Mouse (Mus musculus) G1E-ER4 (cell line): ENCODE data around the gene Iqsec1. TPM values are rescaled to one million over a fixed set of nuclear protein-coding genes. Genes with fewer than 3 reads are reported as not detected.

Source experiments
- GATA1 ChIP-seq: IDR thresholded peaks from one replicate; pipeline ENCODE4 v1.8.0; 2012; ENCODE audit warnings: low read length, inconsistent platforms
- polyA plus RNA-seq: library from polyadenylated mRNA; stranded (reverse); fragments of >175 nt; gene quantifications from 2 replicates; pipeline ENCODE4 v1.2.3, GENCODE M21; 2012

Iqsec1 gene
- polyA plus RNA-seq, 1 experiment, result 43.4 TPM

DNA sequence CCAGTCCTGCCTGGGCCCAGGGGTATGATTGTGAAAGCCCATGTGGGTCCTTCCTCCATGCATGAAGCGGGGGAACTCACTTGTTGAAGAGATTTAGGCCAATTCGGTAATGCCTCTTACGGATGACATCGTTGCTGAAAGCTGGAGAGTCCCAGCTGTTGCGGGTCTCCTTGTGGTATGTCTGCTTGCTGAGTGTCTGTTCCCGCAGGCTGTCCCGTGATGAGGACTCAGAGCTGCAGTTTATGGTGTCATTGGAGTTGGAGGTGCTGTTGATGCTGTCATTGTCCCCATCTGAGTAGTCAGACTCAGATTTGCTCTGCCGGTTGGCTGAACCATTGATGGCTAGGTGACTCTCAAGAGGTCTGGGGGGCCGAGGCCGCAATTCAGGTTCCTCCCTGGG lies 299.0 kb downstream of the Iqsec1 start:
- TF ChIP-seq GATA1, result no peak

DNA sequence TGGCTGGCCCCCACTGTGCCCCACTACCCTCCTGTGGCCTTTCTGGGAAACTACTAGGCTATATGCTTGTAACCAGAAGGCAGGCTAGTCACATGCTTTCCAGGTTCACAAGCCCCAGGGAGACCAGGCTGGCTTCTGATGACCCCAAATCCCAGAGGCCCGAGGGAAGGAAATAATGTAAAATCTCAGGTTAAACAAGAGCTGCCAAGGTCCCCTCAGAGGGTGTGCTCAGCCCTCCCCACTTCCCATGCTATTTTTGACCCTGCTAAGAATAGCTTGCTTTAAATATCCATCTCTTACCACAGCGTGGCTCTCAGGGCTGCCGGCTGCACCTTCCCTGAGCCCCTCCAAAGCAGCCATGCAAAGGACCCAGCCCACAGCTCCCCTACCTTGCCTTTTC lies 299.7 kb downstream of the Iqsec1 start:
- no peak for TF ChIP-seq GATA1

DNA sequence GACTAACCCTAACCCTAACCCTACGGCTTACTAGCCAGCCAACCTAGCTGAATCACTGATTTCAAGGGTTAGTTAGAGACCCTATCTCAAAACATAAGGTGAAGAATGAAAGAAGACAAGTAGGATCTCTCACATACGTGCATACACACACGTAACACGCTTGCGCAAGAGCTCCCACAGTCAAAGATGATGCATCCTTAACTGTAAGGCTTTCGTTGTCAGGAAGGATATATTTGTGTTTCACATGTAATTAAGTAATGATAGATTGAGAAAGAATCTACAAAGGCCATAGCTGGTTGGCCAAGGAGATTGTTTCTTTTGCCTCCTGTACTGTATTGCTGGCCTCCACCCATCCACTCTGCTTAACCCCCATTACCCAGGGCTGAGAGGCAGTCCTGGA lies 300.5 kb downstream of the Iqsec1 start:
- TF ChIP-seq GATA1, result no peak

DNA sequence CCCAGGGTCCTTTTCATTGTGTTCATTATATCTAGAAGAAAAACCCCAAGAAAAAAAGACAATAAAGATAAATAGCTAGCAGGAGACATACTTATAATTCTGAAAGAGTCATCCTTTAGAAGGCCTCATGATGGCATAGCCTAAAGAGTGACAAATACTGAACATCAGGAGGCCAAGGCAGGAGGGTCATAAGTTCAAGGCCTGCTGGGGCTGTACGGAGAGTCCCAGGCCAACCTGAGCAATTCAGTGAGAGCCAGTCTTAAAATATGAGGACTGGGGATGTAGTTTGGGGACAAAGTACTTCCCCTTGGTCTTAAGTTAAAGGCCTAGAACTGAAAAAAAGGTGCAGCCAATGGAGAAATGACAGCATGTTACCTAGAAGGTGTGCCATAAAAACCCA lies 301.7 kb downstream of the Iqsec1 start:
- TF ChIP-seq GATA1, result no peak

DNA sequence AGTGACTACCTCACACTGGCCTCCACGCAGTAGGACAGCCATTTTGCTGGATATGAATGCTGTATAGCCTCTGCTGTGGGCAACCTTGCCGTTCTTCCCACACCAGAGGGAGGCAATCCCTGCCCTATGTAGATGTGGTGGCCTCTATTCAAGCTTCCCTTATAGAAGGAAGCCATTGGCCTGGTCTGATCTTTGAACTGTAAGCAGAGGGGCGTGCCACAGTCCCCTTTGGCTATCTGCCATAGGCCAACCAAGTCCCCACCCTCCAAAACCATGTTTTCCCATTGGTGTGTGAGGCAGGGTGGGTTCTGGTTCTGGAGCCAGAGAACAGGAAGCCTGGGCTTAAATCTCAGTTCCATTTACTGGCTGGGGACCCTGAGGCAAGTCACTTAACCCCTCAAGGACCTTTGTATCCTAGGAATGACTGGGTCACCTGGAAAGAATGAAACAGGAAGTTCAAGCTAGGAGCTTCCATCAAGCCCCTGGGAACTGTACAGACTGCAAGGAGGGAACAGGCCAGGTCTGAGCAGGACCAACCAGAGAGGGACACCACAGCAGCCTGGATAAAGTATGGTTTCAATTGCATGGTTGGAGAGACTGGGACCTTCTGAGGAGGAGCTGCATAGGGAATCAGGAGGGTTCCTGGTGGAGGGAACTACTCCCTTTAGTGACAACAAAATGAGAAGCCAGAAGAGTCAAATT lies 304.5 kb downstream of the Iqsec1 start:
- TF ChIP-seq GATA1, result no peak

DNA sequence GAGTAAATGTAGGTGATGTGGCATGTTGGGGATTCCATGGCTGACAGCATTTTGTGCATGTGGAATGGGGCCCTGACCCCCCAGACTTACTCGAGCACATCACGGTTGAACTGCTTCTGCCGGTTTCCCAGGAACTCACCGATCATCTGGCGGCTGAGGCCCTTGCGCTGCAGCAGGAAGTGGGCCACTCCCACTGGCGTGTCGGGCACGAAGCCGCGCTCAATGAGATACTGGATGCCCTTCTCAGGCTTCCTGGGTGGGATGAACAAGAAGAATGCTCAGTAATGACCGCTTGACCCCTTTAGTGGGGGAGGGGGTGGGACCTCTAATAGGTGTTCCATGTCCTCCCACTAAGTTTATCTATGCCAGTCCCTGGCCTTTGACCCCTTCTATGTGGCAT lies 308.1 kb downstream of the Iqsec1 start:
- TF ChIP-seq GATA1, result no peak

DNA sequence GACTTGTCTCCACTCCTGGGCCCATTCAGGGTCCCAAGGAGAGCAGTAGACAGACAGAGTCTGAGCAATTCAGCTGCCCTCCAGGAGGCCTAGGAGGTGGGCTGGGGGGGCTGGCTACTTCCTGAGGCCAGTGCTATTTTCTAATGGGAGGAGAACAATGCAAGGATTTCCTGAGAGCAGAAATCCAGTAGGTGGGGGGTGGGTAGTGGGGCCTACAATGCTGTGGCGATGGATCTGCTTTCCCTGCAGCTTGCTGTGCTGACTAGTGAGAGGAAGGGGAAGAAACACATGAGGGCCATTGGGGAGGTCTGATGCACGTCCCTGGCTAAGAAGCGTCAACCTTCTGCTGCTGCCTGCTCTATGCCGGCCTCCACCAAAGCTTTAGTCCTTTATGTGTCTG lies 309.7 kb downstream of the Iqsec1 start:
- no peak for TF ChIP-seq GATA1

DNA sequence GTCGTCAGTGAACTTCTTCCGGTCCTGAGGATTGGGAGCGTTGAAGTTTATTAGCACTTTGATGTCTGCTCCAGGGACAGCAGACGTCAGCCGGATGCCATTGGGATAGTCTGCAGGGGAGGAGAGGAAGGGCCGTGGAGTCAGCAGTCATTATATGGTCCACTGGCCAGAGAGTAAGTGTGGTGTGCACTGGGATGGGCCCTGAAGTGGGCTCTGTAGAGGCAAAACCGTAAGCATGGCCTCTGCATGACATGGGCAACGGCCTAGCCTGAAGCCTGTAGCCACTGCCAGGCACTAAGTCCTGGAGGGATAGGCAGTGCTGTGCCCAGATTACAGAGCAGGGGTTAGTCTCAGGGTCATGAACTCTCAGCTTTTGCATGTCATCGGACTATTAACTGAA lies 319.8 kb downstream of the Iqsec1 start:
- TF ChIP-seq GATA1, result no peak

DNA sequence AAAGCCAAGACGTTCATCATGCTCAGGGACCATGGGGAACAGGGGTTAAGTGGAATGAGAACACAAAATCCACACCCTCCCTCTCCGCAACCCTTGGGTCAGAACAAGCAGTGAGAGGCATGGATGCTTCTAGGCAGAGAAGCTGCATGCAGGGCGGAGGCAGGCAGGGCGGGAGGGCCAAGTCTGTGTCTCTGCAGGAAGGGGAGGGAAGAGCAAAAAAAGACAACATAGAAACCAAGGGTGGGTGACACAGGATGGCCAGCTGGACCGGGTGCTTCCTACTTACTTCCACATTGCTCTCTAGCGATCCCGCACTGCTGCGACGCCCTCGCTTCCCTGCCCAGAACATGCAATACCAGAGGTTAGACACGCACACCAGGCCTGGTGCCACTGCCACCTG lies 324.7 kb downstream of the Iqsec1 start:
- TF ChIP-seq GATA1, result no peak

DNA sequence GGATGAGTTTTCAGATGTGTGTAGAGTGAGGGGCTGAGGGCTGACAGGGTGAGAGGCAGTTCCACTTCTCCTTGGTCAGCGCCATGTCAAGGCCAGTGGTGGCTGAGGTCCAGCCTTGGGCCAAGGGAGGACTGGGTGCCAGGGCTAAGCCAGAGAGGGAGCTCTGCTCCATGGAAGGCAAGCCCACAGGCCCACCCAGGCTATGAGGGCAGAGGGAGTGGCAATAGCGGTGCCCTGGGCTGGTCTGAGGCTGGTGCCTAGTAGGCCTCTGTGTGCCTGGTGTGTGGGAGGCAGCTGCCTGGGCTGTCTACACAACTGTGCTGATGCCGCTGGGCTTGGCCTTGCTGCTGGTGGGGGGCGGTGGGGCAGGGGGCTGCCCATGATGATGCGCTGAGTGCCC lies 326.3 kb downstream of the Iqsec1 start:
- TF ChIP-seq GATA1, result no peak

DNA sequence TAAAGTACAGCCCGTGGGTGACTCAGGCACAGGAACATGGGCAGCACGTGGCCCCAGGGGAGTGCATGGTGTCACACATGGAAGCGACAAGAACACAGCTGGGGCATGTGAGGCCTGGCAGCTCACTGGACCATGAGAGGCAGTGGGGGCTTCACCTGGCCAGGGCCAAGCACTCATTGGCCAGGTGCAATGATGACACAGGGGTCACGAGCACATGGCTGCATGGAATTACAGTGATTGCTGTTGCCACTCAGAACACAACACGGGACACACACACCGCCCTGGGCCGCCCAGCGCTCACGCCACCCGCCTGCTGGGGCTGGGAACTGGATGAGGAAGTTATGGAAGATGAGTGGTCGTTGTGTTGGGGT lies 327.5 kb downstream of the Iqsec1 start:
- TF ChIP-seq GATA1, result no peak

DNA sequence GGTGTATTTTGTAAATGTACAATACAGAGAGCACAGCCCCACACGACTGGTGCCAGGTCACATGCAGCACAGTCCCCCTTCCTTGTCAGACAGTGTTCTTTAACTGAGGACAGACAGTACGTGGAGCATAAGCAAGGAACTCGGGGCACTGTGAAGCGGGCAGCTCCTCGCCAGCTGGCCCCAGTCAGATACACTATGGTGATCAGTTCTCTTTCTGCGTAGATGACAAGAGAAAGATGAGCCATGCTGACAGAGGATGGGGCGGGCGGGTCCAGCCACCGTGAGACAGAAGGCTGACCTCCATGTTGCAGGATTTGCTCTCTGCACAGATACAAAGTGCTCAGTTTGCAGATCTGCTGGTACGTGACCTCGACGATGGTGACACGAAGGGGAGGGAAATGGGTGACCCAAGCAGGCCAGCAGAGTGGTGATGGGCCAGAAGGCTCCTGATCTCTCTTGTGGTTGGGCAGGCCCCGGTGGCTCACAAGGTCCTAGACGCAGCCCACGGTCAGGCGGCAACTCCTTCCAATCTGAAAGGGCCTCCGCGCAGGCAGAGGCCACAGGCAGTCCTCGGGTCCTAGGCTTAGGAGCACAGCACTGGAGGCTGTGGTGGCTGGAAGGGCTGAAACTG lies 328.0 kb downstream of the Iqsec1 start:
- no peak for TF ChIP-seq GATA1

DNA sequence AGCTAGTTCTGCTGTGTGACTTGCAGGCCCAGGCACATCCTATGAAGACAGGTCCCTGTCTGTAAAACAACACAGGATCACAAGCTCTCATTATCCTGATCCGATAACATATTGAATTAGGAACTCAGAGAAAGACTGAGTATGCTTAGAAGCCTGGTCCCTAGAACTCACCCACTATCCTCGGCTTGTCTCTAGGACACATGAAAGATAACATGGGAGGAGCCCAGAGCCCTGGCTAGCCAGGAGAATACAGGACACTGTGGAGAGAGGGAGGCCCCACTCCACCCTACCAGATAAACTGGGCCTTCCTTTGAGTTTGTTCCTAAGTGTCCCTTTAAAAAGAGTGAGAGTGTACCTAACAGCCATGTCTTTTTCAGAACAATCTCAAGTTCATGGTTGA lies 328.6 kb downstream of the Iqsec1 start:
- TF ChIP-seq GATA1, result no peak

DNA sequence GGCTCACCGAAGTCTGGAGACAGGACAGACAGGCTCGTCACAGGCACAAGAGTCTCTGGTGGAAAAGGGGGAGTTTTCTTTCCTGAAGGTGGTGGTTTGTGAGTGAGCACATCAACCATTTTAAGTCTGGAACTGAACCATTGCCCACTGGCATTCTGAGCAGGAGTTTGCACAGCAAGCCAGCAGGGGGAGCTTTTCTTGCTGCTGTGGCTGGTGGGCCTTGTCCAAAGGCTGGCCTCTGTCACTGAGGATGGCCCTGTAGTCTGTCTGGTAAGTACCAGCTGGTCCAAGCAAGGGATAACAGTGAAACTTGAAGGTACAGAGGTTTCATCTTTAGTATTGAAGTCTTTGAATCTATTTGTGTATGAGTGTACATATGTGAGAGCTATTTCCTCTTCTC lies 334.7 kb downstream of the Iqsec1 start:
- TF ChIP-seq GATA1, result no peak

DNA sequence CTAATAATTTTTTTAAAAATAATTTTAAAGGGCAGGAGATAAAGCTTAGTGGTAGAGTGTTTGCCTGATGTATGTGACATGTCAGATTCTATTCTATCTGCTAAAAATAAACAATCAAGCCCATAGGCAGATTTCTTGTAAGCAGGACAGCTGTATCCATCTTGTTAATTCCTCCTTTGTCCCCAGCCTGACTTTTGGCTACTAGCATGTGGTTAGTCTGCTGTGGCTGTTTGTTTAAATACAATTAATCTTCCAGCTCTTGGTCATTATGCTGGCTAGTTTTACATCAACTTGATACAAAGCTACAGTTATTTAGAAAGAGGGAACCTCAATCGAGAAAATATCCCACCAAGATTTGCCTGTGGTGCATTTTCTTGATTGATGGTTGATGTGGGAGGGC lies 337.9 kb downstream of the Iqsec1 start:
- TF ChIP-seq GATA1, result no peak

DNA sequence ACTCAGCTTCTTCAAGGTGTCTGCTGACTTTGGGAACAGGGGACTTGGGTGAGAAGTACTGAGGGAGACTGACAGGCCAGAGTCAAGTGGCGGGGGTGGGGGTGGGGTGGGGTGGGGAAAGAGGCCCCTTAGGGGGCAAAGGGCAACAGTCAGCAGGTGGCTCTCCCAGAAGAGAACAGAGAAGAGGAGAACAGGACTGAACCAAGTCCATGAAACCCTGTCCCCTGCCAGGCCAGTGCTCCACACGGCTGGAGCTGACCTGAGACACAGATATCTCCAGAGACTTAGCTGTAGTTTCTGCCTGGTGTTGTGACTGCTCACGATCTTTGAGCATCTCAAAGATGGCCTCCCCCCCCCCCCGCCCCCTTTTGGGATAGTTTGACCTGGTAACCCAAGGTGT lies 339.2 kb downstream of the Iqsec1 start:
- TF ChIP-seq GATA1, result no peak

DNA sequence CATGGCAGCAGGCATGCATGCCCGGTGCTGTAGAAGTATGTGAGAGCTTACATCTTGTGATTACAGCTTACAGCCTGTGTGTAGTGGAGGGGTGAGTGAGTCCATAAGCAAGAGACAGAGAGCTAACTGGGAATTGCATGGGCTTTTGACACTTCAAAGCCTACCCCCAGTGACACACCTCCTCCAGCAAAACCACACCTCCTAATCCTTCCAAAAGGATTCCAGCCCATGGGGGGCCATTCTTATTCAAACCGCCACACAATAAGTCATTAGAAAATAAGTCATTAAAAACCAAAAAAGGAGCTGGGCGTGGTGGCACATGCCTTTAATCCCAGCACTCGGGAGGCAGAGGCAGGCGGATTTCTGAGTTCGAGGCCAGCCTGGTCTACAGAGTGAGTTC lies 340.1 kb downstream of the Iqsec1 start:
- no peak for TF ChIP-seq GATA1

DNA sequence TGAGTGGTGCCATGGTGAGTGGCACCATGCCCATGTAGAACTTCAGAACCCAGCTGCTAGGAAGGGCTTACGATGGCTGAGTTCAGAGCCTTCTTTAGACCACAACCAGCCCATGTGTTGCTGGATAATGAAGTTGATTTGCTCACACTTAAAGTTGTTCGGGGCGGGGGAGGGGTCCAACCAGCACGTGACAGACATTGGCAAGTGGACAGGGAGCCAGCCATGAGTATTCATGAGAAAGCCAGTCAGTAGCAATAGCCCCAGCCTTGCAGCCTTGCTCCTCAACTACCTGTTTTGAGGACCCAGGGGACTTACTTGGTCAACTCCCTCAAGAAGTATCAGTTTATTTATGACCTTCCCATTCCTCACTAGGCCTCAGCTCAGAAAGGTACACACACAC lies 343.5 kb downstream of the Iqsec1 start:
- no peak for TF ChIP-seq GATA1

DNA sequence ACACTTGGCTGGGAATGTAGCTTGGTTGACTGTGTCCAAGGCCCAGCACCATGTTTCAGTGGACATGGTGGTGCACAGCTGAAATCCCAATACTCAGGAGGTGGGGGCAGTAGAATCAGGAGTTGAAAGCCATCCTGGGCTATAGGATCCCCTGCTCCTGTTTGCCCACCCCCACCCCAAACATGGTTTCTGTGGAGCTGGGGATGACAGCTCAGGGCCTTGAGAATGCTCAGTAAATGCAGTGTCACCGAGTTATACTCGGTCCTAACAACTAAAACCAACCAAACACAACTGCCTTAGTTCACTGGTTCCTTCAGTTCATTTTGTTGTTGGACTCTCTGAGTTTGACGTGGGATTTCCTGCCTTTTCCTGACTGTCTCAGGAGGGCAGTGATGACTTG lies 345.4 kb downstream of the Iqsec1 start:
- no peak for TF ChIP-seq GATA1
